Mouse (Mus musculus) cerebellum, adult 2 months (tissue): ENCODE results near the gene Adat2.

Experiments
- CTCF ChIP-seq: fragments of 200-500 bp; IDR thresholded peaks from 2 replicates; pipeline ENCODE4 v1.5.1; 2011; ENCODE audit warnings: low read depth, mild to moderate bottlenecking, control low read depth, low read length, moderate library complexity, borderline replicate concordance; ENCODE audit not compliant: insufficient read depth
- POLR2A ChIP-seq: fragments of 200-500 bp; IDR thresholded peaks from 2 replicates; pipeline ENCODE4 v1.6.1; 2011; ENCODE audit warnings: low read length, control low read depth, borderline replicate concordance; ENCODE audit not compliant: insufficient read depth

- TF ChIP-seq POLR2A (no peak), CTCF (no peak)
These were observed 40.8 kb downstream of the Adat2 start for GRCm38 (mm10) chr10:13593529-13593928.
